Mouse (Mus musculus): ENCODE data around the gene Card9.
"Not testable (repeated sequence)": the region's sequence is repeated elsewhere in the genome, so short reads cannot be mapped to it uniquely, and the experiment has no call there.

Card9 gene

DNA sequence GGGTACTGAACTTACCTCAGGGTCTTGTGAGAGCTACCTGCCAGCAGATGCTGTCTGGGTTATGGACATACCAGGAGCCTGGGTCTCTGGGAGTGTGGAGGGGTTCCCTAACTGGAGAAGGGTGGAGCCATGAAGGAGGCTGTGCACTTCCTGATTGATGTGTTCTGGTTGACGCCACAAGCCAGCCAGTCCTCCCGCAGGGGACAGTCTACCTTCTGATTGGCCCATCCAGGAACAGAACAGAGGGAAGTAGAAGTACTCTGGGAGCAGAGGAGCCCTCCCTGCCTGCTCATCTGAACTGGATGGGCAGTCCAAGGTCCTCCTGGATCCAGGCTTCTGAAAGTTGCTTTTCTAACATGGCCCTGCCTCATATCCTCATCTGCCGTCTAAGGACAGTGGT lies at the start of gene Card9:
Gene Card9, minus strand, starts transcription at position 147 of the 400 bp plus-strand sequence.
- DNase-seq = no peak

DNA sequence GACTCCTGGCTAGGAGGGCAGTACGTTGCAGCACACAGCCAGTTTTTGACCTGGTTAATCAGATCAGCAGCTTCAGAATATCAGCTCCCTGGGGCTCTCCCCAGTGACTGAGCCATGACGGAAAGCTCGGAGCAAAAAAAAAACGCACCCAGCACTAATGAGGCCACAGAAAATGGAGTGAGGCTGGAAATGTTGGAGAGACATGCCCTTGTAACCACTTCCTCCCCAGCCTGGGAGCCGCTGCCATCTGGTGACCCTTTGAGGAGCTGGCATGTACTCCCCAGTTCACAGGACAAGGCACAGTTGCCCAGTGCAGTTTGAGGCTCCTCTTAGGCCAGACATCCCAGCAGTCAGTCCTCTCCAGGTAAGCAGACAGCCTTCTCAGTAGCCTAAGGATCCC lies 49.4 kb upstream of the Card9 start:
- DNase-seq = no peak

DNA sequence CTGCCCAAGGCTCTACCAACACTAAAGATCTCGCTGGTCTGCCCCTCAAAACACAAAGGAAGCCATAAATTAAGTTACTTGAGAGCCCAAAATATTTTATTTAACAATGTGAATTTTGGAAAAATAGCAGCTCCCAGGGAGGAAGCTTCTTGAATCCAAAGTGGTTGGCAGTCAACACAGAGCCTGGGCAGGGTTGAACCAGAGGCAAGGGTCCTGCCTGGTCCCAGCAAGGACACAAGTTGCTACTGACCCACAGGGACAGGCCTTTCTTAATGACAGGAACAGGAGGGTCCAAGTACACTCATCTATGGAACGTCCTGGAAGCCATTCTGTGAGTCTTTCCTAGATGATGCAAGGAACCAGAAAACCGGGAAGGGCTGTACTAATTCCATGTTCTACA lies 48.6 kb upstream of the Card9 start:
- no peak for DNase-seq

DNA sequence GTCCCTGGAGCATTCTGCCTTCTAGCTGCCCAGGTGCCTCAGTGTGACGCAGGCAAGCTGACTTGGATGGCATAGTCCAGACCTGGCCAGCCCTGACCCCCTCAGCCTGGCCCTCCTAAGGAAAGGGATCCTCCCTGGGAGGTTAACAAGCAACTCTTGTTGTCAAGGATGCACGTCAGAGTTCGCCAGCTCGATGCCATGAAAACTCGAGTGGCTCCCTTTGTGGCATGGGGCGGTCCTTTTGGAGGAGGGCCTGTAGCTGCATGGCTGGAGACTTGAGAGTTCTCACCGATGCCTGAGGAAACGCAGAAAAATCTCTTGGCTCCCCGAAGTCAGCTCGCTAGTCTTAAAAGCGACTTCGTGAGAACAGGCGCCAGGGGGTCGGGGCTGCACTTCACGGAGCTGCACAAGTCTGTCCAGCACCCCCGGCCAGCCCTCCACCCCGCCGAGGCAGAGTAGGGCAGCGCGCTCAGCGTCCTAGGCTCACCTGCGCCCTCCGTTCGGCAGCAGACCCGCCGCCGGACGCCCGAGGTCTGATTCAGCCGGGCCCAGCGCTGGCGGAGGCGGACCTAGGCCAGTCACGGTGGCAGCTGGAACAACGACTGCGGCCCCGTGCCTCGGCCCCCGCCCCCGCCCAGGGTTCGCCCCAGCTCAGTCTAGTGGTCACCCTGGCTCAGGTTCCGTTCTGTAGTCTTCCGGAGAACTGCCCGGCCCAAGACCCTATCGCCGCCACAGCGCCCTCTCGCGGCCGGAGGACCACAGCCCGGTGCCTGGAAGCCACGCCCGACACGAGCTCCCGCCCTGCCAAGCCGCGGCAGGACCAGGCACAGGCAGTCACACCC lies 48.0 kb upstream of the Card9 start, which contains the start of gene Inpp5e:
Gene Inpp5e, minus strand, starts transcription at position 689 of the 842 bp plus-strand sequence.
- peak; percentile 98 for DNase-seq

DNA sequence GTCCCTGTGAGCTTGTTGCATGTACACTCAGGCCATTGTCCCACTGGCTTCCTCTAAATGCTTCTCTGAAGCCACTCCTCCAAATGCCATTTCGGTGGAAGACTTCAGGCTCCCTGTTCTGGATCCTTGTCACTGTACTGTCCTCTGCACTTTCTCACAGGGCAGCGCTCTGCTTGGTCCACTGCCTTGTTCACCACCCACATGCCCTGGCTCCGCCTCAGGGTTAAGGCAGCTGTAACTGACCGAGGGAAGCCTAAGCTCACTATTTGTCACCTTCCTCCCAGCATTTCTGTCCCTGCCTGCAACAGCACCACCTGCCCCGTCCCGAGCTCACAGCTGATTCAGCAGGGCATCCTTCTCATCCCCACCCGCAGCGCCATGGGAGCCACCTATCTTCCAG lies 42.6 kb upstream of the Card9 start:
- DNase-seq = no peak

DNA sequence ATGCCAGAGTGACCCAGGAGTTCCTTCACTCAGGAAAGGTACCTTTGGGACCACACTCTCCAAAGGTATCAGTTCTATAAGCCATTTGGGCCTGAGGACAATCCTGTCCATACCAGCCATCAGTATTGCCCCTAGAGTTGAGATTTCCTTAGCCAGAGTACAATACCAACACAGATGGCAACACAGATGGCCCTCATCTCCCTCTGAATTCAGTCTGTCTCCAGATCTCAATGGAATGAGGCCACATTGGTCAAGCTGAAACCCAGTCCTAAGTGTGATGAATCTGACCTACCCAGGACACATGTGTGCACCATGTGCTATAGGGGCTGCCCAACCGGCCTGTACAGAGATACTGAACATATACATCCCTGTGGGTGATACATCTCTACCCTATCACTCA lies 41.5 kb upstream of the Card9 start:
- no peak for DNase-seq

DNA sequence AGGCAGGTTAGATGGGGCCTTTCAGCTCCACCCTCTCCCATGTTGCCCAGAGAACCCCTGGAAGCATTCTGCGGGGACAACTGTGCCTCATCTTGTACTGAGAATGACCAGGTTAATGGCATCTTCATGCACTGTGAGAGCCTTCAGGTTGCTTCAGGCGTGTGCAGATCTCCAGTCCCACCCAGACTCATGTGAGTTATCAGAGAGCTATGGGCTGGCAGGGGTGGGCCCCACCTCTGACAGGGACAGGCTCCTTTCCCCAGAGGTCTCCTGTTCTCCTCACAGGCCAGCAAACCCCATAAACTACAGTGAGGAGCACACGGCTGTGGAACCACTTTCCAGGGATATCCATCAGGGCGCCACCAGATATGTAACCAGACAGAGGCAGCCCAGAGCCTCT lies 40.3 kb upstream of the Card9 start:
- DNase-seq = no peak

DNA sequence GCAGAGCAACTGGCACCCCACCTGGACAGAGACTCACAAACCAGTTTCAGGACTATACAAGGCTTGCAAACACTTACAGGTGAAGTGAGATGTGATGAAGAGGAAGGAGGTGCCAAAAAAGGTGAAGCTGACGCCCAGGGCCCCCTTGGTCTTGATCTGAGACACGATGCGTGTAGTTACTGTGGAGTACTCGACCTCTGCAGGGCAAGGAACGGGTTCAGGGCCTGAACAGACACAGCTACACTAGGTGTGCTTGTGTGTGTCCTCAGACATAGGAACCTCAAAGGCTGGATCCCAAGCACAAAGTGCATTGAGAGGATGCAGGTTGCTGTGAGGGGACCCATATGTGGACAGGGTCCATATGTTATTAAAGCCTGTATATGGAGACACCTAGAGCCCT lies 39.6 kb upstream of the Card9 start:
- DNase-seq = no peak

DNA sequence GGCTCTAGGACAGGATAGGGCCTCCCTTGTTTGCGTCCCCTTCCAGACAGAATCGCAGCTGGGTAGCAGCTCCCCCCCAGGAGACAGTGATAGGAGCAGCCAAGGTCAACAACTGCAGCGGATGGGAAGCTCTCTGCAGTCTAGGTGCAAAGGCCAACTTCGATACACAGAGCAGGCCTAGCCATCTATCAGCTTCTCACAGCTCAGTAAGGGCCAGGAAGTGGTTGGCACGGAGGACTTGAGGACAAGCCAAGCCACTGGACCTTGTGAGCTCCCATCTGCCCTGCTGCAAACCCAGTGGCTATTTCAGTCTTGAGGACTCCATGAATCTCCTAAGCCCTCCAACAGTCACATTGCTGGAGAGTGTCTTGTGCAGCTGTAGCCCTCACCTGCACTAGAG lies 38.9 kb upstream of the Card9 start:
- no peak for DNase-seq

DNA sequence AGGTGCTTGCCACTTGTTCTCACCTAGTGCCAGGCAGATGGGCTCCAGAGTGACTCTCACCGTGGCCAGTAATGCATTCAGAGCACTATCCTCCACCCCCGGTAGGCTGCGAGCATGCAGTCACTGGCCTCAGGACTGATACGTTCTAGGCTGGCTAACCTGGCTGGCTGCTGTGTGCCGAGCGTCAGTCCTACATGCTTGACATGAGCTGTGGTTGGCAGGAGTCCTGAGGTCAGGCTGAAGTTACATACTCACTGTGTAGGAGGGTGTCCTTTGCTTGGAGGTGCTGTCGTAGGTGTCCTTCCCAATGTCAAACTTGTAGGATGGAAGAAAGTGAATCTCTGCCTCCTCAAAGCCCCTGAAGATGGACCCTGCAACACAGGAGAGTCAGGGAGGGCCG lies 38.3 kb upstream of the Card9 start:
- DNase-seq = no peak

DNA sequence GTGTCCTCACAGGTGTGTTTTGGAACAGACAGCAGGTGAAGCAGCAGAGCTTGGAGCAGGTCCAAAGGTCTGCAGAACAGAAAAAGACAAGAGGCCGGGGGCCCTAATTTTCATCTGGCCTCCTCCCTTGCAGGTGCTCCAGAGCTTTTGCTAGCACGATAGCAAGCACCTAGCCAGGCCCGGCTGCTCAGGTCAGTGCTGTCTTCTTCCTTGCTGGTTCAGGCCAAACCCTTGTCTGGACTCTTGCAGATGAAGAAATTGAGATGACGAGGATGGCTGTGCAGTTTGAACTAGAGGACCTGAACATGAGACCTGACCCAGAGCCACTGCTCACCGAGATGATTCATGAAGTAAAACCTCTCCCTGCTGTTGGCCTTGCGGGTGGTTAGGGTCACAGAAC lies 30.9 kb upstream of the Card9 start:
- no peak for DNase-seq

DNA sequence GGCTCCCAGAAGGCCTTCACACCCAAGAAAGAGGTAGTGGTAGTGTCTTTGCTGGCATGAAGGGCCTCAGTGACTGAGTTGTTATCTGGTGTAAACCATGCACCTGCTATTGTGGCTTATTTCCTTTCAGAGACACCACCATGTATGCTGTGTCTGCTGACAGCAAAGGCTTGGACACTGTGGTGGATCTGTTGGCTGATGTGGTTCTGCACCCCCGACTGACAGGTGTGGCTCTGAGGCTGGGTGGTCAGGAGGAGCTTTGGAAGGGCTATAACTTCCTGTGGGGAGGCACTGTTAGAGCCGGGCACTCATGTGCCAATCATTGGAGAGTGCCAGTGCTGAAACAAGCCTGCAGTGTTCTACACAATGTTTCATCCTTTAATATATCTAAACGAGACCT lies 30.2 kb upstream of the Card9 start:
- DNase-seq = no peak

DNA sequence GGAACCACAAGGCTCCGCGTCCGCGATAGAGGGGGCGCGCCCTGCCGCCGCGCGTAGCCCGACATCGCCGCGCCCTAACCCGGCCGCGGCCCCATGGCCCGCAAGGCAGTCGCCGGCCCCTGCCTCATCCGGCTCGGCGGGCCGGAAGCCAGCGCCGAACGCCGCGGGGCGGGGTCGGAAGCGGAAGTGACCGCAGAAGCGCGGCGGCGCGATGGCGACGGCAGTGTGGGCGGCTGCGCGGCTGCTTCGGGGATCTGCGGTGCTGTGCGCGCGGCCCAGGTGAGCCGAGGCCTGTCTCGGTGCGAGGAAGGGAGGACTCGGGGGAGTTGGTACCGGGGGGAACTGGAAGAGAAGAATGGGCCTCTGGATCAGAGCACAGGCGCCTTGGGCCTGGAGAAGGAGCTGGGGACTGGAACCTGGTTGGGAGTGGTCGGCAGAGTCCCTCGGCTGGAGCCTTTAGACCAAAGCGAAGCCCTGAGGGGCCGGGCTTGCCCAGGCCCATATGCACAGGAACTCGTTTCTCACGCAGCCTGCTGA lies 28.5 kb upstream of the Card9 start, which contains the start of the genes Entr1 and Pmpca:
Gene Entr1, minus strand, starts transcription at position 163 of the 537 bp plus-strand sequence.
Gene Pmpca, plus strand, starts transcription at position 186 of the 537 bp plus-strand sequence.
- DNase-seq = peak; percentile 89

DNA sequence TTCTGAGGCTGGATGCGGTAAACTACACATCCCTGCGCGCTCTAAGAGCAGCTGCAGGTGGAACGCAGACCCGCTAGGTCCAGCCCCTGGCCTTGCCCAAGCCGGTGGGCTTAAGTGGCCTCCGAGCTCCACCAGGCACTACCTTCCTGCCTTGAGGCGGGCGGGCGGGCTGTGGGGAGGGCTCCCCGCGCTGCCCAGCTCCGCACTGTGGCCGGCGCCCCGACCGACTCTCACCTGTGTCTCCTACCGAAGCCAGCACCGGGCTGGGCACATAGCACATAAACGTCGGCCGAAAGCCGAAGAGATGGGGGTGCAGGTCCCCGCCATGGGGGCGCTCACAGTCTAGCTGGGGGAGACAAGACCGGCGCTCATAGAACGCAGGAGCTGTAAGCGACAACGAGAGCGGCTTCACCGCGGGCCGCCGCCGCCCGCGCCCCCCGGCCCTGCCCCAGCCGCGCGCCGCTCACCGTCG lies 28.0 kb upstream of the Card9 start:
- DNase-seq = peak; percentile 14

DNA sequence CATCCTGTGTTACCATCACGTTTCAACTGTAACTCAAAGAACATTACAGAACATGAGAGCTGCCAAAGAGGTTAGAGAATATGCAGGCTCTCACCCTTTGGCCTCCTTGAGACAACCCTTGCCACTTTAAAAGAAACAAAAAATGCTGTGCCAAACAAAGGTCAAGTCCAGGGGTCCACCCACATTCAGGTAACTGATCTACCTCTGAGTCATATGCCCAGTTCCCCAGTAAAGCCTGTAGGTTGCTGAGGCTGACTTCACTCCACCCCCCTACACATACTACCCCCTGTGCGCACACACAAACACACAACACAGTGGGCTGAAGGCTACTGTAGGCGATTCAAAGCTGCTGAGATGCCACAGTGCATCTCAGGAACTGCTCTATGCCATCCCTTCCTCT lies 27.0 kb upstream of the Card9 start:
- DNase-seq = no peak

DNA sequence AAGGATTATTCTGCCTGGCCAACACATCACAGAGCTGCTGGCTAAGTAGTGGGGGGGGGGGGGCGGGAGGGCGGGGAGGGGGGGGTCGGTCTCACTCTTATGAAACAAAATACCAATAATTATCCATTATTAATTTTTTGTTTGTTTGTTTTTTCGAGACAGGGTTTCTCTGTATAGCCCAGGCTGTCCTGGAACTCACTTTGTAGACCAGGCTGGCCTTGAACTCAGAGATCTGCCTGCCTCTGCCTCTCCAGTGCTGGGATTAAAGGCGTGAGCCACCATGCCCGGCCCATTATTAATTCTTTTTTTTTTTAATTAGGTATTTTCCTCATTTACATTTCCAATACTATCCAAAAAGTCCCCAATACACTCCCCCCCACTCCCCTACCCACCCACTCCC lies 20.2 kb upstream of the Card9 start:
- DNase-seq = not testable (repeated sequence)

DNA sequence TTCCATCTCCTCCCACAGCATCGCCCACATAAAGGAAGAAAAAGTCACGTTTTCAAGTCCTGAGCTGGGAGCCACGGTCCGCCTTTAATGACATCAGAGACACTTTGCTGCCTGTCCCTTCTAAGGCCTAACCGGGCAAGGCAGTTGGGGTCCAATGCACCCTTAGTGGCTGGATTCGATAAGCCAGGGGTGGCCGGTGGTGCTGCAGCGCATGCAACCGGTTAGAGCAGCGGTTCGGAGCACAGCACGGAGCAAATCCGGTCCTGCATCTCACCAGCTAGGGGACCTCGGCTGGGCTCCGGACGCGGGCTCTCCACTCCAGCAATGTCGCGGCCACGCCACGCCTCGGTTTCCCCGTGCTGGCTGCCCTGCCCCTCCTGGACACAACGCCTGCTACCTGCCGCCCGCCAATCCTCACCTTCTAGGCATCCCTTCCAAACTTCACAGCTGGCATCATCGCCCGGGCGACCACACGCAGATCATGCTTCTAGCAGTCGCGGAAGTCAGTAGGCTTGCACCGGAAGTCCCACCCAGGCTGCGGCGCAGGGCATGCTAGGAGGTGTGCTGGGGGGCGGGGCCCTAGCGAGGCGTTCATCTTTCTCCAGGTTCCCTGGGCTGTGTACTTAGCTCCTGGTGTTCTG lies 19.5 kb upstream of the Card9 start, which contains the start of gene Snapc4:
Gene Snapc4, minus strand, starts transcription at position 523 of the 641 bp plus-strand sequence.
- DNase-seq = peak; percentile 90

DNA sequence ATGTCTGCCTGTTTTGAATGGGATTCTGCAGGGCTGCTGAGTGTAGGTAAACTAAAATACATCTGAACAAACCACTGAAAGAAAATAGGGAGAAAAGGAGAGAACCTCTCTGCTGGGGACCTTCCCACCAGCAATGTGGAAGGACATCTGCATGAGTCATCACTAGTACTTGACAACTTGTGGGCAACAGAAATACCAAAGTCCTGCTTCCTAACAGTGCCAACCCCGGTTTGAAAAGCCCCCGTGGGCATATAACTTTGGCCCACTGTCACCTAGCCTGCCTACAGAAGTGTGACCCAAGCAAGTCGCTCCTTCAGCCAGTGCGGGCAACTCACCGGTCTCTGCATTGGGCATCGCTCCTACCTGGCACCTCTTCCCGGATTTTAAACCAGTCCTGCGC lies 11.7 kb upstream of the Card9 start:
- no peak for DNase-seq

DNA sequence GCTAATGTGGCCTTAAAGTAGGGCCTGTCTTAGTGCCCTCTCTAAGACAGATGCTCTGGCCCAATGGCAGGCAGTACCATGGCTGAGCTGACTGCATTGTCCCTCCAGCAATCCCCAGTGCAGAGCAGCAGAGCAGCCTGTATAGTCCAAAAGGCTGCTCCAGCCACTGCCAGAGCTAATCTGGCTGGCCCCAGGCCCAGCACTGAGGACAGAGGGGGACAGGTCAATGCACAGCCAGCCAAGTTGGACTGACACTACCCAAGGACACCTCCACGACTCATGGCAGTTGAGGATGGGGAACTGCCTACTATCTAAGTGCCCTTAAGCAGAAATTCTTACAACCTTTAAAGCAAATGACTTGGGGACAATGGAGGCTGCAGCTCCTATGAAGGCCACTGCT lies 7.9 kb upstream of the Card9 start:
- no peak for DNase-seq

DNA sequence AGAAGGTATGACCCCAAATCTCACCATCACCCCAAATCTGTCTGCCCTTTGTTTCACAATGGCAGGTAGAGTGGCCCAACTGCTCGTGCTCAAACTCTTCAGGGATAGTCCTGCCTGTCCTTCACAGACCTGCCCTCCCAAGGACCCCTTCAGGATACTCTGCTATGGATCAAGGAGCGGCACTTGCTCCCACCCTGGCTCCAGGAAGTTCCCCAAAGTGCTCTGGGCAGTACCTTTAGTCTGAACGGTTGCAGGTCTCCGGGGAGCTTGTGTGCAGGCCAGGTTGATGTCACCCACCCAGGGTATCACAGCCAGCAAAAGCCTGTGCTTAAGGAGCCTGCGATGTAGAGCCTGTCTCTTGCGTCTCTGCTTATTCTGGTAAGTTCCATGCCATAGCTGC lies 7.2 kb upstream of the Card9 start:
- no peak for DNase-seq

DNA sequence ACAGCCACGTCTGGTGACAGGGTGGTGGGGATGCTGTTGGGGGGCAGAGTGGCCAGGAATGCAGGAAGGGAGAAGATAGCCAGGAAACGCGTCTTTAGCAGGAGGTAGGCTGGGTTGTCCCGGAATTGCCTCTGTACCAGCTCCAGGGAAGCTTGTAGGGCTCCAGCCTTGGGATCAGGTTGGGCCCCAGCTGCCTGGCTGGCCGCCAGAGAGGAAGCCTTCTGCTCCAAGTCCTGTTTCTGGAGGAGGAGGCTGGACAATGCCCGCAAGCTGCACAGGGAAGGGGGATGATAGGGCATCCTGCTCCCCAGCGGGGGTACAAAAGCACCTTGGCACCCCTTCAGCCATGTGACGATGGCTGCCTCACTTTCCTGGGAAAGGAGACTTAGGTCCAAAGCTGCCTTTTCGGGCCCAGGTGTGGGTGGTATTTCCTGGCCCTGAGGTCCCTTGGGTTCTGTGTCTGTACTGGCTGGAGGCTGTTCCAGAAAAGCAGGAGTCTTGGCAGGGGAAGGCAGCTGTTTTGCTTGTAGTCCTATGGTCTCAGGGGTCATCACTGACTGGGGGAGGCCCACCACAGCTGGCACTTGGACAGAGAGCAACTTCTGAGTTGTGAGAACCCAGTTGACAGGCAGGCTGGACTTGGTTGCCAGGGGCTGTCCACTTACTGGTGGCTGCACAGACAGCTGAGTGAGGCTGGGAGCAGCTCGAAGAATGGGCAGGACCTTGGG lies 4.2 kb upstream of the Card9 start:
- peak; percentile 85 for DNase-seq

DNA sequence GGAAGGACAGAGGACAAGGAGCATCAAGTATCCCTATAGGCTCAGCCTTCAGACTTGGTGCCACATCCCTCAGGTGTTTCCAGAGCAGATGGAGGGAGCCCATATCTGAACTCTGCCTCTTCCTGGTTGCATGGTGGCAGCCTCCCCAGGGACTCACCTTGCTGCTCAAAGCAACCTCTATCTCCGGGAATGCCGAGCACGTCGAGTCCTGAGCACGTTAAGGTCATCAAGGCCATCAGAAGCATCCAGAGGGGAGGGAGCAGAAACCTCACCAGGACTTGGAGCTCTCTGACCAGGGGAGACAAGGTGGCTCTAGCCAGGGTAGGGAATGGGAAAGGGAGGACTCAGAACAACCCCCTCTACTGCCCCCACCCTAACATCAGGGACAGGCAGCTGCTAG lies 2.8 kb upstream of the Card9 start:
- no peak for DNase-seq

DNA sequence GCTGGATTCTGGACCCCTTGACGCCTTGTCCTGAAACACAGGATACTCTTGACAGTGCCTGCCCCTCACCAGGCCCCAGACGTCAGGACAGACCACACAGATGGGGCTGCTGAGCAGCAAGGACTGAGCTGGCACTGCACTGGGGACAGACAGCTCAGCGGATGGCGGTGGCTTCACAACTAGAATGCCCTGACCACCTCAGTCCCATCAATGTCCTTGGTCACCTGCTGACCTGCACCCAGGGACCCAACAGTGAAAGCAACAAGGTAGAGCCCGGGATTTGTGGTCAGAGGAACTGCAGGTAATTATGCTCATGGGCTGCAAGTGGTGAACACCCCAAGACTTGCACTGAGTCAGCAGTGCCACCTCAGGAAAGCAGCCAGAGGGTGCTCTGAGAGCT lies 2.3 kb upstream of the Card9 start:
- no peak for DNase-seq
